Mouse (Mus musculus): Measurements from ENCODE around the gene Nnmt. TPM values are rescaled to one million over a fixed set of nuclear protein-coding genes. Genes with fewer than 3 reads are reported as not detected.

The Nnmt gene
- polyA plus RNA-seq, 1 experiment from 2014 or later, result 2.8 TPM

DNA sequence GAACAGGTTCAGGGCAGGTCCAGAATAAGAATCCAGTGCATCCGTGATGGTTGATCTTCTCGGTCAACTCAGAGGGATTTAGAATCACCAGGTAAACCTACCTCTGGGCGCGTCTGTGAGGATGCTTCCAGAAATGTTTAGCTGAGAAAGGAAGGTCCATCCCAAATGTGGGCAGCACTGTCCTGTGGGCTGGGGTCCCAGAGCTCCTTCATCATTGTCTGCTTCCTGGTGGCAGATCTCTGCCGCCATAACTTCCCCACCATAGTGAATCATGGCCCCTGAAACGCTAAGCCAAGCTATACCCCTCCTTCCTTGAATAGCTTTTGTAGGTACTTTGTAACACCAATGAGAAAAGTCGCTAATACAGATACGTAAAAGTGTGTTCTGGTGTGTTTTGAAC is 36.7 kb upstream of the Nnmt start:
- H3K27me3 ChIP-seq (ENCODE audit: control insufficient read depth, insufficient read depth, low read length), result no peaks in the 10 kb centered on the region
- H3K9ac ChIP-seq (replicated peaks; ENCODE audit: low read length), result no peak overlapping the region
- H3K4me1 ChIP-seq (ENCODE audit: control insufficient read depth, insufficient read depth, low read length), result no peaks in the 10 kb centered on the region
- no peak for DNase-seq (ENCODE audit: low spot score)
- ATAC-seq (replicated peaks; ENCODE audit: insufficient number of reproducible peaks, low FRiP score, low TSS enrichment, low read depth), result no peak
- H3K4me3 ChIP-seq (ENCODE audit: low read depth, low read length), result no peak overlapping the region
- peaks cover 3% of the 10 kb centered on the region; the same call in 1 of the 2 replicates for H3K9me3 ChIP-seq (replicated peaks; ENCODE audit: control insufficient read depth, low read length)
- H3K36me3 ChIP-seq (replicated peaks; ENCODE audit: control insufficient read depth, insufficient read depth, low read depth, low read length), result no peaks in the 10 kb centered on the region
- no peak overlapping the region for H3K4me2 ChIP-seq (ENCODE audit: low read depth, low read length)
- no peak overlapping the region for H3K27ac ChIP-seq (replicated peaks; ENCODE audit: low read depth, low read length)
- WGBS, result 92% methylated on average over 8 of the region's 8 CpGs

- no peaks in the 10 kb centered on the region for H3K27me3 ChIP-seq (ENCODE audit: control insufficient read depth, insufficient read depth, low read length)
- H3K4me2 ChIP-seq (ENCODE audit: low read depth, low read length), result no peak overlapping the region
- H3K9me3 ChIP-seq (replicated peaks; ENCODE audit: control insufficient read depth, low read length), result peaks cover 3% of the 10 kb centered on the region; the same call in 1 of the 2 replicates
- no peaks in the 10 kb centered on the region for H3K36me3 ChIP-seq (replicated peaks; ENCODE audit: control insufficient read depth, insufficient read depth, low read depth, low read length)
- DNase-seq (ENCODE audit: low spot score), result no peak
- H3K4me1 ChIP-seq (ENCODE audit: control insufficient read depth, insufficient read depth, low read length), result no peaks in the 10 kb centered on the region
- no peak overlapping the region for H3K4me3 ChIP-seq (ENCODE audit: low read depth, low read length)
- H3K27ac ChIP-seq (replicated peaks; ENCODE audit: low read depth, low read length), result no peak overlapping the region
- ATAC-seq (replicated peaks; ENCODE audit: insufficient number of reproducible peaks, low FRiP score, low TSS enrichment, low read depth), result no peak
- H3K9ac ChIP-seq (replicated peaks; ENCODE audit: low read length), result no peak overlapping the region
- WGBS, result 88% methylated on average over 8 of the region's 8 CpGs
These were observed 35.9 kb upstream of the Nnmt start for GRCm38 (mm10) chr9:48640881-48641280.

DNA sequence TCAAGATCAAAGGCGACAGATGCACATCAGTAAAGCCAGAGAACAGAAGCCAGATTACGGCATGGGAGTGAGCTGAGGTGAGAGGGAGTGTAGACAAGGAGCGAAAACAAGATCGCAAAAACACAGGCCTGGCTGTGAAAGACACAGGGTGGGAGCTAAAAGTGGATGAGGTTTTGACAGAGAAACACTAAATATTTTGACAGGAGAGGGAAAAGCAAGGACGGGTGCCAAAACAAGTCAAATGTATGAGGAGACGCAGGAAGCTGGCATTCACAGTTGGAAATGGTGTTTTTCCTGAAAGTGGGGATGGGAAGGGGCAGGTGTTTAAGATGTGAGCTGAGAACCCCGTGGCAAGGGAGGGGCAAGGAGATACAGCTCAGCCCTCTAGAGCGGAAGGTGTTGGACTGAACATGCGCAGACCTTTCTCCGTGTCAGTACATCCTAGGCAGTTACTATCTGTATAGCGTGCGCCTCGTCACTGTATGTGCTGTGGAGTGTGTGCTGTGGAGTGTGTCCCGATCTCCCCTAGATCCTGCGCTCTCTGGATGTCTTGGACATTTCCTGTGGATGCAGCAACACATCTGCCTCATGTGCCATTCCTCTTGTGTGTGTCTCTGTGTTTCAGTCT is 33.3 kb upstream of the Nnmt start:
- no peaks in the 10 kb centered on the region for H3K27me3 ChIP-seq (ENCODE audit: control insufficient read depth, insufficient read depth, low read length)
- H3K36me3 ChIP-seq (replicated peaks; ENCODE audit: control insufficient read depth, insufficient read depth, low read depth, low read length), result no peaks in the 10 kb centered on the region
- ATAC-seq (replicated peaks; ENCODE audit: insufficient number of reproducible peaks, low FRiP score, low TSS enrichment, low read depth), result no peak
- no peaks in the 10 kb centered on the region for H3K9me3 ChIP-seq (replicated peaks; ENCODE audit: control insufficient read depth, low read length)
- H3K4me1 ChIP-seq (ENCODE audit: control insufficient read depth, insufficient read depth, low read length), result no peaks in the 10 kb centered on the region
- no peak overlapping the region for H3K9ac ChIP-seq (replicated peaks; ENCODE audit: low read length)
- H3K4me3 ChIP-seq (ENCODE audit: low read depth, low read length), result no peak overlapping the region
- no peak overlapping the region for H3K27ac ChIP-seq (replicated peaks; ENCODE audit: low read depth, low read length)
- DNase-seq (ENCODE audit: low spot score), result no peak
- WGBS, result 68% methylated on average over 15 of the region's 15 CpGs
- no peak overlapping the region for H3K4me2 ChIP-seq (ENCODE audit: low read depth, low read length)

- no peak overlapping the region for H3K27ac ChIP-seq (replicated peaks; ENCODE audit: low read depth, low read length)
- H3K27me3 ChIP-seq (ENCODE audit: control insufficient read depth, insufficient read depth, low read length), result no peaks in the 10 kb centered on the region
- 89% methylated on average over 7 of the region's 7 CpGs for whole genome bisulfite sequencing
- H3K4me1 ChIP-seq (ENCODE audit: control insufficient read depth, insufficient read depth, low read length), result no peaks in the 10 kb centered on the region
- no peak overlapping the region for H3K4me2 ChIP-seq (ENCODE audit: low read depth, low read length)
- H3K36me3 ChIP-seq (replicated peaks; ENCODE audit: control insufficient read depth, insufficient read depth, low read depth, low read length), result no peaks in the 10 kb centered on the region
- ATAC-seq (replicated peaks; ENCODE audit: insufficient number of reproducible peaks, low FRiP score, low TSS enrichment, low read depth) (no peak), DNase-seq (ENCODE audit: low spot score) (no peak)
- no peak overlapping the region for H3K9ac ChIP-seq (replicated peaks; ENCODE audit: low read length)
- H3K9me3 ChIP-seq (replicated peaks; ENCODE audit: control insufficient read depth, low read length), result no peaks in the 10 kb centered on the region
- no peak overlapping the region for H3K4me3 ChIP-seq (ENCODE audit: low read depth, low read length)
These were observed 32.2 kb upstream of the Nnmt start for GRCm38 (mm10) chr9:48637161-48637560.

- Histone ChIP-seq H3K4me2 (ENCODE audit: low read depth, low read length) (no peak overlapping the region), H3K9ac (replicated peaks; ENCODE audit: low read length) (no peak overlapping the region), H3K4me1 (ENCODE audit: control insufficient read depth, insufficient read depth, low read length) (no peaks in the 10 kb centered on the region), H3K36me3 (replicated peaks; ENCODE audit: control insufficient read depth, insufficient read depth, low read depth, low read length) (no peaks in the 10 kb centered on the region), H3K27me3 (ENCODE audit: control insufficient read depth, insufficient read depth, low read length) (no peaks in the 10 kb centered on the region), H3K27ac (replicated peaks; ENCODE audit: low read depth, low read length) (no peak overlapping the region), H3K9me3 (replicated peaks; ENCODE audit: control insufficient read depth, low read length) (no peaks in the 10 kb centered on the region), H3K4me3 (ENCODE audit: low read depth, low read length) (no peak overlapping the region)
- 44% methylated on average over 18 of the region's 18 CpGs for WGBS
- no peak for ATAC-seq (replicated peaks; ENCODE audit: insufficient number of reproducible peaks, low FRiP score, low TSS enrichment, low read depth)
- DNase-seq (ENCODE audit: low spot score), result no peak
These were observed 30.8 kb upstream of the Nnmt start for GRCm38 (mm10) chr9:48635576-48636350.

- no peak for ATAC-seq (replicated peaks; ENCODE audit: insufficient number of reproducible peaks, low FRiP score, low TSS enrichment, low read depth)
These were observed 28.2 kb upstream of the Nnmt start for GRCm38 (mm10) chr9:48633147-48633546.

GRCm38 (mm10) chr9:48619268-48619667 is 14.3 kb upstream of the Nnmt start:
- no peaks in the 10 kb centered on the region for H3K9me3 ChIP-seq (replicated peaks; ENCODE audit: control insufficient read depth, low read length)
- H3K27ac ChIP-seq (replicated peaks; ENCODE audit: low read depth, low read length), result no peak overlapping the region
- ATAC-seq (replicated peaks; ENCODE audit: insufficient number of reproducible peaks, low FRiP score, low TSS enrichment, low read depth) (no peak), DNase-seq (ENCODE audit: low spot score) (no peak)
- no peaks in the 10 kb centered on the region for H3K36me3 ChIP-seq (replicated peaks; ENCODE audit: control insufficient read depth, insufficient read depth, low read depth, low read length)
- WGBS, result 59% methylated on average over 1 of the region's 1 CpGs
- H3K27me3 ChIP-seq (ENCODE audit: control insufficient read depth, insufficient read depth, low read length), result no peaks in the 10 kb centered on the region
- no peak overlapping the region for H3K9ac ChIP-seq (replicated peaks; ENCODE audit: low read length)
- no peaks in the 10 kb centered on the region; the same call in 1 of the 2 replicates for H3K4me1 ChIP-seq (ENCODE audit: control insufficient read depth, insufficient read depth, low read length)
- no peak overlapping the region for H3K4me3 ChIP-seq (ENCODE audit: low read depth, low read length)
- H3K4me2 ChIP-seq (ENCODE audit: low read depth, low read length), result no peak overlapping the region

More at GRCm38 (mm10) chr9:48633147-48633546, 28.2 kb upstream of the Nnmt start:
- H3K4me2 ChIP-seq (ENCODE audit: low read depth, low read length), result no peak overlapping the region
- H3K27ac ChIP-seq (replicated peaks; ENCODE audit: low read depth, low read length), result no peak overlapping the region
- H3K36me3 ChIP-seq (replicated peaks; ENCODE audit: control insufficient read depth, insufficient read depth, low read depth, low read length), result no peaks in the 10 kb centered on the region
- WGBS, result 68% methylated on average over 6 of the region's 6 CpGs
- H3K4me3 ChIP-seq (ENCODE audit: low read depth, low read length), result no peak overlapping the region
- H3K9ac ChIP-seq (replicated peaks; ENCODE audit: low read length), result no peak overlapping the region
- no peaks in the 10 kb centered on the region for H3K9me3 ChIP-seq (replicated peaks; ENCODE audit: control insufficient read depth, low read length)
- H3K4me1 ChIP-seq (ENCODE audit: control insufficient read depth, insufficient read depth, low read length), result no peaks in the 10 kb centered on the region
- no peaks in the 10 kb centered on the region for H3K27me3 ChIP-seq (ENCODE audit: control insufficient read depth, insufficient read depth, low read length)
- DNase-seq (ENCODE audit: low spot score), result no peak

- ATAC-seq (replicated peaks; ENCODE audit: insufficient number of reproducible peaks, low FRiP score, low TSS enrichment, low read depth) (no peak), DNase-seq (ENCODE audit: low spot score) (peak; percentile 94)
- H3K36me3 ChIP-seq (replicated peaks; ENCODE audit: control insufficient read depth, insufficient read depth, low read depth, low read length), result no peaks in the 10 kb centered on the region
- peak overlapping the region; percentile 29; the same call in 1 of the 2 replicates for H3K9ac ChIP-seq (replicated peaks; ENCODE audit: low read length)
- WGBS, result 31% methylated on average over 6 of the region's 6 CpGs
- H3K4me1 ChIP-seq (ENCODE audit: control insufficient read depth, insufficient read depth, low read length), result no peaks in the 10 kb centered on the region; the same call in 1 of the 2 replicates
- H3K27me3 ChIP-seq (ENCODE audit: control insufficient read depth, insufficient read depth, low read length), result no peaks in the 10 kb centered on the region
- no peak overlapping the region for H3K4me3 ChIP-seq (ENCODE audit: low read depth, low read length)
- H3K27ac ChIP-seq (replicated peaks; ENCODE audit: low read depth, low read length), result no peak overlapping the region
- peak overlapping the region; percentile 34 for H3K4me2 ChIP-seq (ENCODE audit: low read depth, low read length)
- H3K9me3 ChIP-seq (replicated peaks; ENCODE audit: control insufficient read depth, low read length), result no peaks in the 10 kb centered on the region
These were observed 13.6 kb upstream of the Nnmt start for GRCm38 (mm10) chr9:48618589-48618988.
